Mouse (Mus musculus): Measurements from ENCODE around the gene Krtap27-1. TPM values are rescaled to one million over a fixed set of nuclear protein-coding genes. Genes with fewer than 3 reads are reported as not detected.

The Krtap27-1 gene
- polyA plus RNA-seq, 1 experiment from 2014 or later = not detected

Other genes with a start within 250 kb of the Krtap27-1 start
- not detected in 2 replicates for gene Cldn17, start 164.7 kb downstream of the Krtap27-1 start, polyA plus RNA-seq (2015; fragmentation: Nextera tagmentation; extraction: Ambion mirVana)
- gene Cldn8, start 108.5 kb downstream of the Krtap27-1 start, polyA plus RNA-seq (2015; fragmentation: Nextera tagmentation; extraction: Ambion mirVana) = 140 and 143 TPM in 2 replicates
- not detected in 2 replicates for gene Krtap24-1, start 59.4 kb downstream of the Krtap27-1 start, polyA plus RNA-seq (2015; fragmentation: Nextera tagmentation; extraction: Ambion mirVana)
- gene 2310079G19Rik, start 44.0 kb downstream of the Krtap27-1 start, polyA plus RNA-seq (2015; fragmentation: Nextera tagmentation; extraction: Ambion mirVana) = not detected in 2 replicates
- not detected in 2 replicates for gene Krtap26-1, start 23.9 kb downstream of the Krtap27-1 start, polyA plus RNA-seq (2015; fragmentation: Nextera tagmentation; extraction: Ambion mirVana)
- gene 2310061N02Rik, start 36.3 kb upstream of the Krtap27-1 start, polyA plus RNA-seq (2015; fragmentation: Nextera tagmentation; extraction: Ambion mirVana) = not detected in 2 replicates
- not detected in 2 replicates for gene Krtap13-1, start 57.2 kb upstream of the Krtap27-1 start, polyA plus RNA-seq (2015; fragmentation: Nextera tagmentation; extraction: Ambion mirVana)
- gene Krtap13, start 80.0 kb upstream of the Krtap27-1 start, polyA plus RNA-seq (2015; fragmentation: Nextera tagmentation; extraction: Ambion mirVana) = not detected in 2 replicates
- not detected in 2 replicates for gene 2310034C09Rik, start 87.2 kb upstream of the Krtap27-1 start, polyA plus RNA-seq (2015; fragmentation: Nextera tagmentation; extraction: Ambion mirVana)
- gene 2310057N15Rik, start 102.5 kb upstream of the Krtap27-1 start, polyA plus RNA-seq (2015; fragmentation: Nextera tagmentation; extraction: Ambion mirVana) = not detected in 2 replicates
- 0.31 TPM in 1 of 2 replicates, not detected in the other for gene Gm5965, start 106.2 kb upstream of the Krtap27-1 start, polyA plus RNA-seq (2015; fragmentation: Nextera tagmentation; extraction: Ambion mirVana)
- not detected in 2 replicates for gene Gm20741, start 140.5 kb upstream of the Krtap27-1 start, polyA plus RNA-seq (2015; fragmentation: Nextera tagmentation; extraction: Ambion mirVana)
- gene Krtap15, start 148.5 kb upstream of the Krtap27-1 start, polyA plus RNA-seq (2015; fragmentation: Nextera tagmentation; extraction: Ambion mirVana) = not detected in 2 replicates
- not detected in 2 replicates for gene Krtap14, start 154.5 kb upstream of the Krtap27-1 start, polyA plus RNA-seq (2015; fragmentation: Nextera tagmentation; extraction: Ambion mirVana)
- not detected in 2 replicates for gene Krtap19-1, start 197.7 kb upstream of the Krtap27-1 start, polyA plus RNA-seq (2015; fragmentation: Nextera tagmentation; extraction: Ambion mirVana)
- gene Krtap19-2, start 202.6 kb upstream of the Krtap27-1 start, polyA plus RNA-seq (2015; fragmentation: Nextera tagmentation; extraction: Ambion mirVana) = not detected in 2 replicates
- gene Krtap19-3, start 206.4 kb upstream of the Krtap27-1 start, polyA plus RNA-seq (2015; fragmentation: Nextera tagmentation; extraction: Ambion mirVana) = not detected in 2 replicates
- not detected in 2 replicates for gene Krtap19-4, start 213.4 kb upstream of the Krtap27-1 start, polyA plus RNA-seq (2015; fragmentation: Nextera tagmentation; extraction: Ambion mirVana)
- not detected in 2 replicates for gene Krtap19-5, start 224.8 kb upstream of the Krtap27-1 start, polyA plus RNA-seq (2015; fragmentation: Nextera tagmentation; extraction: Ambion mirVana)

All from kidney, embryonic 16.5 days (tissue).